Mouse (Mus musculus): ENCODE results near the gene Nolc1. TPM values are rescaled to one million over a fixed set of nuclear protein-coding genes. Genes with fewer than 3 reads are reported as not detected.
A peak's percentile ranks its signal among the peaks of the same experiment; 100 is the strongest.

Gene Nolc1
- total and polyA plus RNA-seq, 3 experiments: 6.5 to 21.1 (median 19.1) TPM

- no peak for TF ChIP-seq POLR2A (IDR thresholded peaks at IDR 0.05; ENCODE audit: insufficient read depth, low read depth, low read length)
- TF ChIP-seq CTCF (IDR thresholded peaks at IDR 0.05): no peak
- no peak for TF ChIP-seq EP300 (IDR thresholded peaks at IDR 0.05; ENCODE audit: insufficient read depth, low read depth, low read length)
- Histone ChIP-seq H3K36me3 (ENCODE audit: control insufficient read depth, insufficient read depth, low read length) (no peaks in the 10 kb centered on the region), H3K9ac (ENCODE audit: low read depth, low read length) (no peak overlapping the region), H3K4me3 (no peak overlapping the region), H3K27ac (no peak overlapping the region), H3K27me3 (ENCODE audit: control insufficient read depth, insufficient read depth, low read length) (no peaks in the 10 kb centered on the region), H3K4me1 (ENCODE audit: control insufficient read depth, insufficient read depth, low read length) (peaks cover 1% of the 10 kb centered on the region; the same call in 1 of the 2 replicates), H3K79me2 (replicated peaks; ENCODE audit: control insufficient read depth, insufficient read depth, low read length) (no peaks in the 10 kb centered on the region)
- 57% methylated on average over 2 of the region's 2 CpGs for WGBS
- intact Hi-C loops (cut with DNase I): no loop called here
- no peak for DNase-seq
These were observed 25.2 kb upstream of the Nolc1 start for GRCm38 (mm10) chr19:46050462-46050861.

GRCm38 (mm10) chr19:46055752-46056387, 19.8 kb upstream of the Nolc1 start:
- no peak for TF ChIP-seq POLR2A (IDR thresholded peaks at IDR 0.05; ENCODE audit: insufficient read depth, low read depth, low read length)
- TF ChIP-seq CTCF (IDR thresholded peaks at IDR 0.05): peak; percentile 80
- H3K36me3 ChIP-seq (ENCODE audit: control insufficient read depth, insufficient read depth, low read length): peaks cover 4% of the 10 kb centered on the region; the same call in 1 of the 2 replicates
- peak overlapping the region; percentile 41 for H3K9ac ChIP-seq (ENCODE audit: low read depth, low read length)
- peaks cover 7% of the 10 kb centered on the region for H3K79me2 ChIP-seq (replicated peaks; ENCODE audit: control insufficient read depth, insufficient read depth, low read length)
- H3K27ac ChIP-seq: peak overlapping the region; percentile 86
- peaks cover 2% of the 10 kb centered on the region; the same call in 1 of the 2 replicates for H3K4me1 ChIP-seq (ENCODE audit: control insufficient read depth, insufficient read depth, low read length)
- no peaks in the 10 kb centered on the region for H3K27me3 ChIP-seq (ENCODE audit: control insufficient read depth, insufficient read depth, low read length)
- H3K4me3 ChIP-seq: peak overlapping the region; percentile 96
- intact Hi-C loops (cut with DNase I): loop anchor here (1.0 kb wide), 2 partner anchors 10 to 19 kb away; partner anchors contain the start of gene Nolc1
- DNase-seq: no peak
- WGBS: 3% methylated on average over 11 of the region's 11 CpGs

GRCm38 (mm10) chr19:46056388-46056946, 19.2 kb upstream of the Nolc1 start:
- H3K27ac ChIP-seq: peak overlapping the region; percentile 86
- under 1% methylated on average over 52 of the region's 52 CpGs for WGBS
- no peaks in the 10 kb centered on the region for H3K27me3 ChIP-seq (ENCODE audit: control insufficient read depth, insufficient read depth, low read length)
- H3K36me3 ChIP-seq (ENCODE audit: control insufficient read depth, insufficient read depth, low read length): peaks cover 4% of the 10 kb centered on the region; the same call in 1 of the 2 replicates
- peak overlapping the region; percentile 96 for H3K4me3 ChIP-seq
- peak; percentile 55; the same call in 1 of the 2 replicates for TF ChIP-seq POLR2A (IDR thresholded peaks at IDR 0.05; ENCODE audit: insufficient read depth, low read depth, low read length)
- TF ChIP-seq EP300 (IDR thresholded peaks at IDR 0.05; ENCODE audit: insufficient read depth, low read depth, low read length): 0 out of 2 replicates have a peak, but pooled peaks have one; percentile 51
- TF ChIP-seq CTCF (IDR thresholded peaks at IDR 0.05): no peak; the same call in 1 of the 2 replicates
- peak; percentile 91 to 96 for DNase-seq
- H3K79me2 ChIP-seq (replicated peaks; ENCODE audit: control insufficient read depth, insufficient read depth, low read length): peaks cover 7% of the 10 kb centered on the region
- peak overlapping the region; percentile 79 for H3K9ac ChIP-seq (ENCODE audit: low read depth, low read length)
- intact Hi-C loops (cut with DNase I): loop anchor here (1.0 kb wide), 2 partner anchors 10 to 19 kb away; partner anchors contain the start of gene Nolc1
- peaks cover 2% of the 10 kb centered on the region; the same call in 1 of the 2 replicates for H3K4me1 ChIP-seq (ENCODE audit: control insufficient read depth, insufficient read depth, low read length)

GRCm38 (mm10) chr19:46056947-46057607, 18.6 kb upstream of the Nolc1 start:
- peak; percentile 85 to 87 for DNase-seq
- peaks cover 2% of the 10 kb centered on the region; the same call in 1 of the 2 replicates for H3K4me1 ChIP-seq (ENCODE audit: control insufficient read depth, insufficient read depth, low read length)
- H3K9ac ChIP-seq (ENCODE audit: low read depth, low read length): peak overlapping the region; percentile 79
- no peaks in the 10 kb centered on the region for H3K27me3 ChIP-seq (ENCODE audit: control insufficient read depth, insufficient read depth, low read length)
- TF ChIP-seq CTCF (IDR thresholded peaks at IDR 0.05) (peak; percentile 43), POLR2A (IDR thresholded peaks at IDR 0.05; ENCODE audit: insufficient read depth, low read depth, low read length) (0 out of 2 replicates have a peak, but pooled peaks have one; percentile 19), EP300 (IDR thresholded peaks at IDR 0.05; ENCODE audit: insufficient read depth, low read depth, low read length) (0 out of 2 replicates have a peak, but pooled peaks have one; percentile 42)
- H3K4me3 ChIP-seq: peak overlapping the region; percentile 96
- peak overlapping the region; percentile 86 for H3K27ac ChIP-seq
- intact Hi-C loops (cut with DNase I): loop anchor here (1.0 kb wide), 2 partner anchors 11 to 18 kb away; partner anchors contain the start of gene Nolc1
- H3K36me3 ChIP-seq (ENCODE audit: control insufficient read depth, insufficient read depth, low read length): peaks cover 4% of the 10 kb centered on the region; the same call in 1 of the 2 replicates
- peaks cover 7% of the 10 kb centered on the region for H3K79me2 ChIP-seq (replicated peaks; ENCODE audit: control insufficient read depth, insufficient read depth, low read length)
- WGBS: under 1% methylated on average over 42 of the region's 42 CpGs

- TF ChIP-seq CTCF (IDR thresholded peaks at IDR 0.05) (no peak), EP300 (IDR thresholded peaks at IDR 0.05; ENCODE audit: insufficient read depth, low read depth, low read length) (no peak), POLR2A (IDR thresholded peaks at IDR 0.05; ENCODE audit: insufficient read depth, low read depth, low read length) (no peak)
- intact Hi-C loops (cut with DNase I): no loop called here
- peaks cover 4% of the 10 kb centered on the region; the same call in 1 of the 2 replicates for H3K36me3 ChIP-seq (ENCODE audit: control insufficient read depth, insufficient read depth, low read length)
- H3K4me3 ChIP-seq: no peak overlapping the region
- H3K9ac ChIP-seq (ENCODE audit: low read depth, low read length): no peak overlapping the region
- 94% methylated on average over 7 of the region's 7 CpGs for WGBS
- H3K79me2 ChIP-seq (replicated peaks; ENCODE audit: control insufficient read depth, insufficient read depth, low read length): peaks cover 7% of the 10 kb centered on the region
- no peak overlapping the region for H3K27ac ChIP-seq
- DNase-seq: no peak
- H3K4me1 ChIP-seq (ENCODE audit: control insufficient read depth, insufficient read depth, low read length): peaks cover 2% of the 10 kb centered on the region; the same call in 1 of the 2 replicates
- H3K27me3 ChIP-seq (ENCODE audit: control insufficient read depth, insufficient read depth, low read length): no peaks in the 10 kb centered on the region
These were observed 17.2 kb upstream of the Nolc1 start for GRCm38 (mm10) chr19:46058466-46058865.
